Mouse (Mus musculus) adrenal gland, postnatal 25 days (tissue): Measurements from ENCODE around the gene Zcchc13. TPM values are rescaled to one million over a fixed set of nuclear protein-coding genes. Genes with fewer than 3 reads are reported as not detected.
"Not testable (repeated sequence)": the region's sequence is repeated elsewhere in the genome, so short reads cannot be mapped to it uniquely, and the experiment has no call there.

Source experiments
- DNase-seq: peaks from one replicate; pipeline ENCODE4 v3.0.0; 2021; ENCODE audit warnings: mixed read lengths
- total RNA-seq: library from RNA; stranded (reverse); gene quantifications from 2 replicates; pipeline ENCODE4 v1.2.3, GENCODE M21; 2021

The Zcchc13 gene
- total RNA-seq, 1 experiment from 2014 or later: not detected

DNA sequence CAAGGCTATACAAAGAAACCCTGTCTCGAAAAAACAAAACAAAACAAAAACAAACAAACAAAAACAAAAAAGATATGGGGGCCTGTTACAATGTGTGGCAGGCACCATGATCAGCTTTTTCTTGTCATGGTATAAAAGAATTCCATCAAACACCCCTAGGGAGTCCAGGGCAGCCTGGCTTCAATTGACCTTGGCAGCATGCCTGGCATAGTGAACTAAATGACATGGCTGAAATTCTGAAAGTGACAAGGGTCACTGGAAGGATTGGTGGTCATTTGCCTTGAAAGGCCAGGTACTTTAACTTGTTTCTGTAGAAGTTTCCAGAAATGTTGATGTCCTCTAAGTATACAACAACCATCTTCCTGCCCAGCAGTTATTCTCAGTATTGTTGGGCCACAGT lies 13.9 kb downstream of the Zcchc13 start:
- DNase-seq: no peak

GRCm38 (mm10) chrX:103652048-103652447 lies 21.7 kb downstream of the Zcchc13 start:
- no peak for DNase-seq

- DNase-seq: no peak
Observed at GRCm38 (mm10) chrX:103653021-103653420, 22.6 kb downstream of the Zcchc13 start.

DNA sequence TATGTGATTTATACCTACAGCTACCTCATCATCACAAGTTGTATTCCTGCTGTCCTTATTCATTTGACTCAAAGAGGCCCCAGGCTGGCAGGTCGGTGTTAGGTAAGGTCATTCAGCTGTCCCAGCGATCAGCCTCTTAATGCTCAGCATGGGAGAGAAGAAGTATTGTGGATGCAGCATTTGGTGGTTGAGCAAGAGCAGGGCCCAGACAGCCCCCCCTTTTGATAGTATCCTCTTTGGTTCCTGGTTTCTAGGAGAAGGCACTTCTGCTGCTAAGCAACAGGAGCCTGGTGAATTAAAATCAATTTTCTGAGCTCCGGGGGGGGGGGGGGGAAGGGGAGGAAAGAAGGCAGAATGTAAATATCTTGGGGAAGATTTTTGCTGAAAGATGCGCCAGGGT lies 28.6 kb downstream of the Zcchc13 start:
- DNase-seq: no peak

GRCm38 (mm10) chrX:103664445-103664844 lies 34.1 kb downstream of the Zcchc13 start:
- DNase-seq: not testable (repeated sequence)

GRCm38 (mm10) chrX:103670245-103670644 lies 39.9 kb downstream of the Zcchc13 start:
- no peak for DNase-seq

DNA sequence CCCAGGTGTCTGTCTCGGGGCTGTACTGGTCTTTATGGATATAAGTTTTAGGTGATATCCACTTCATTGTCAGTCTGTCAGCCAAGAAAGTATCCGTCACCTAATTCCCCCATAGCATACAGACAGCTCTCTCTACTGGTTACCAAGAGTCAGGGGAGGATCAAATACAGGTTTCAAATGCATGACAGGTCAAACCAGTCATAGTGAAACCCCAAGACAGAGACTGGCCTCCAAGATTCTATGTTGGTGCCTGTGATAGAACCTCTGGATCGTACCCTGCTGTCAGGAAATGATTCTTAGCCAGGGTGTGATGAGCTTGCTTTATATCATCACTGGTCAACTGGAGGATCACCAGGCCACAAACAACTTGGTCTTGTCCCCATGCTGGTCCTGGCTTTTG lies 43.4 kb downstream of the Zcchc13 start:
- no peak for DNase-seq

GRCm38 (mm10) chrX:103674674-103675073 lies 44.3 kb downstream of the Zcchc13 start:
- DNase-seq: no peak

Other genes with a start within 250 kb of the Zcchc13 start
- not detected in 2 replicates for gene Tsx, start 216.1 kb upstream of the Zcchc13 start, total RNA-seq
- 2.6 TPM in 1 of 2 replicates, not detected in the other for gene Gm26992, start 208.6 kb upstream of the Zcchc13 start, total RNA-seq
- gene Slc16a2, start 191.4 kb downstream of the Zcchc13 start, total RNA-seq: 41.4 and 47.5 TPM in 2 replicates